Mouse (Mus musculus) 3T3-L1 (cell line): ENCODE measurements around the gene Ear1.
"Not testable (repeated sequence)": the region's sequence is repeated elsewhere in the genome, so short reads cannot be mapped to it uniquely, and the experiment has no call there.

Experiments used
- DNase-seq: peaks from one replicate; pipeline ENCODE4 v3.0.0-alpha.2; 2015; ENCODE audit warnings: low read depth, low spot score

Ear1 gene

GRCm38 (mm10) chr14:43875417-43875816 lies at the start of gene Ear1:
Ear1 (minus strand) TSS chr14:43875517.
- DNase-seq: not testable (repeated sequence)

GRCm38 (mm10) chr14:43924688-43925403 lies 49.5 kb upstream of the Ear1 start, which contains the start of gene Gm8113:
Gm8113 (plus strand) TSS chr14:43925390.
- DNase-seq: not testable (repeated sequence)

- DNase-seq: not testable (repeated sequence)
These were observed 48.1 kb upstream of the Ear1 start, which contains the start of gene Ear10 for GRCm38 (mm10) chr14:43923459-43923858. Ear10 (minus strand) TSS chr14:43923559.

DNA sequence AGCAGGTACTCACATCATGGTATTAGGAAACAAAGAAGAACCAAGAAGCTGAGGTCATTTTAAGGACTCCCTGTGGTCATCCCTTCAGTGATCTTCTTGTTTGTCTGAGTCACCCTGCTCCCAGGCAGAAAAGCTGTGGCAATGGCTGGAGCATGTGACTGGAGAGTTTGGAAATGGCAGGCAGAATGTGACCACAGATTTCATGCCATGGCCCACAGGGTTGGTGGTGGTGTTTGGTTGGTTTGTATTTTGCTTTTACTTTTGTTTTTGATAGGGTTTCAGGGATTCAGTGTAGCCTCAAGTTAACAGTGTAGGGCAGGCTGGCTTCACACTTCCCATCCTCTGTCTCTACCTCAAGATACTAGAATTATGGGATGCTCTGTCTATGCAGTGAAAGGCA lies 42.9 kb upstream of the Ear1 start:
- not testable (repeated sequence) for DNase-seq

DNA sequence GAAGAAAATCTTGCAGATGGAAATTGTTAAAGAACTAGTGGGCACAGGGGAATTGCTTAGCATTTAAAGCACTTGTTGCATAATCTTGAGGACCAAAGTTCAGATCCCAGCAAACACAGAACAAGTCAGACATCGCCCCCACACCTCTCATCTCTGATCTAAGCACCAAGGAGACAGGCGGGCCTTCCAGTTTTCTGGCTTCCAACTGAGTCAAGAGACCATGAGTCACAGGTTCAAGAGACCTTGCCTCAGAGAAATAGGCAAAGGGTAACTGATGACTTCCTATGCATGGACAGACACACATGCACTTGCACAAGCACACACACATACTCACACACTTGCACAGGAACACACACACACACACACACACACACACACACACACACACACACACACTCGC lies 23.3 kb upstream of the Ear1 start:
- not testable (repeated sequence) for DNase-seq

DNA sequence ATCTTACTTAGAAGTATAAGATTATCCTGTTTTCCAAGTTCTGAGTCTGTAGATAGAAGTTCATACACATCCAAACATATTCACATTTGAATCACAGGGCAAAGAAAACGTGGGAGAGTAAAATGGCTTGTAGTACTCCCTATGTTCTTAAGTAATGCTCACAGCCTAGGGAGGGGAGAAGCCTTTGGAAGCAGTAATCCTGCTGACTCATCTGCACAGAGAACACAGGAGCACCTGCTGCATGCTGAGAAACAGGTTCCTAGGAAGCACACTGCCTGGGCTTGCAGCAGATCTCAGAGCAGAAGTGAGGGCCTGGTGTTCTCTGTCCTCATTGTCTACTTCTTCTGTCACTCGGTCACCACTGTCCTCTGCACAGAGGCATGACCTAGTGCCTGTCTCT lies 20.0 kb upstream of the Ear1 start:
- not testable (repeated sequence) for DNase-seq

GRCm38 (mm10) chr14:43891288-43891687 lies 16.0 kb upstream of the Ear1 start:
- not testable (repeated sequence) for DNase-seq

GRCm38 (mm10) chr14:43886235-43886634 lies 10.9 kb upstream of the Ear1 start:
- not testable (repeated sequence) for DNase-seq

- not testable (repeated sequence) for DNase-seq
These were observed 4.7 kb upstream of the Ear1 start for GRCm38 (mm10) chr14:43879966-43880545.

GRCm38 (mm10) chr14:43877789-43878188 lies 2.5 kb upstream of the Ear1 start:
- DNase-seq: not testable (repeated sequence)

DNA sequence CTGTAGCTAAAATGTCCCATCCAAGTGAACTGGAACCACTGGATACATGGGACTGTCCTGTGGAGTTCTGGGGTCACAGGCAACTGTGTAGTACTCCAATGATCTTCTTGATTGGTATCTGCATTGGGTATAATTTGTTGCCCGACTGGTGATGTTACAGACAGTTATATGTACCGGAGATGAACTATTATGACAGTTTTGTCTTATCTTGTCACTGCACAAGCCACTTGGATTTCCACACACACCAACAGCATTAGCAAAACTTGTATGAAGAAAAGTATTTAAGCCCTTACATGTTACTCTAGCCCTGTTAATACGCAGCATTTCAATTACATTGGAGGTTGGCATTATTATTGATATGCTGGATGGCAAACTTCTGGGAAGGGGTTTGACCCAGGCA lies 455 bp downstream of the Ear1 start:
- DNase-seq: not testable (repeated sequence)

DNA sequence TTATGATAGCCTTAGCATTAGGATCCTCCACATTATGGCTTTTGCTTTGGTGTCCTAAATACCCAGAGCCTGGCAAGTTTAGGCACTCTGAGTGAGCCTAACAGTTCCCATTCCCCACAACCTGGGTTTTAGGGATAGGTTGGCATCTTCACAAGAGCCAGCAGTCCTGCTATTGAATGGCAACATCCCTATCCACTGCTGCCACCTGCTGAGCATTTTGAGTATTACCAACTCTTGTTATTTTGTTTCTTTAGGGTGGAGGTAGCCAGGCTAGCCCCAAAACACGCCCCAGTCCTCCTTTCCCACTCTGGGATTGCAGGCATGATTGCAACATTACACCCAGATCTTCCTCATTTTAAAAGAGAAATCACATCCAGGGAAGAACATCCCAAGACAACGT lies 14.8 kb downstream of the Ear1 start:
- DNase-seq: not testable (repeated sequence)

- not testable (repeated sequence) for DNase-seq
These were observed 15.9 kb downstream of the Ear1 start for GRCm38 (mm10) chr14:43859465-43859864.

GRCm38 (mm10) chr14:43843949-43844573 lies 31.3 kb downstream of the Ear1 start:
- DNase-seq: not testable (repeated sequence)

DNA sequence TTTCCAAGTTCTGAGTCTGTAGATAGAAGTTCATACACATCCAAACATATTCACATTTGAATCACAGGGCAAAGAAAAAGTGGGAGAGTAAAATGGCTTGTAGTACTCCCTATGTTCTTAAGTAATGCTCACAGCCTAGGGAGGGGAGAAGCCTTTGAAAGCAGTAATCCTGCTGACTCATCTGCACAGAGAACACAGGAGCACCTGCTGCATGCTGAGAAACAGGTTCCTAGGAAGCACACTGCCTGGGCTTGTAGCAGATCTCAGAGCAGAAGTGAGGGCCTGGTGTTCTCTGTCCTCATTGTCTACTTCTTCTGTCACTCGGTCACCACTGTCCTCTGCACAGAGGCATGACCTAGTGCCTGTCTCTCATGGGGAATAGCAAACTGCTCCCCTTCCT lies 34.3 kb downstream of the Ear1 start:
- DNase-seq: not testable (repeated sequence)

DNA sequence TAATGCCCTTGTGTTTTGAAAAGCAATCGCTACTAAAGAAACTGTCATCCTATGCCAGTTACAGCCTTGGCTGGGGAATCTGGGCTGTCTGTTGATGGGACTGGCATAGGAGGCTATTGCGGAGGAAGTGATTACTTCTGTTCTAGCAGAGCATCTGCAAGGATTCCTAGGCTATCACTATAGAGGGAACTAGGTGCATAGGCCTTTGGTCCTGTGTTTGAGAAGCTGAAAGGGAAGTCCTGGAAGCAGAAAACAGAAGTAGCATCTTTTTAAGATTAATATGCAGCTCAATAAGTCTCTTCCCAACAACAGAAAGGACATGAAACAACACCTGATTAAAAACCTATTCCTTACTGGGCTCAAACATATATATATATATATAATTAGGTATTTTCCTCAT lies 40.0 kb downstream of the Ear1 start:
- not testable (repeated sequence) for DNase-seq

- DNase-seq: not testable (repeated sequence)
These were observed 44.9 kb downstream of the Ear1 start for GRCm38 (mm10) chr14:43830385-43830784.

DNA sequence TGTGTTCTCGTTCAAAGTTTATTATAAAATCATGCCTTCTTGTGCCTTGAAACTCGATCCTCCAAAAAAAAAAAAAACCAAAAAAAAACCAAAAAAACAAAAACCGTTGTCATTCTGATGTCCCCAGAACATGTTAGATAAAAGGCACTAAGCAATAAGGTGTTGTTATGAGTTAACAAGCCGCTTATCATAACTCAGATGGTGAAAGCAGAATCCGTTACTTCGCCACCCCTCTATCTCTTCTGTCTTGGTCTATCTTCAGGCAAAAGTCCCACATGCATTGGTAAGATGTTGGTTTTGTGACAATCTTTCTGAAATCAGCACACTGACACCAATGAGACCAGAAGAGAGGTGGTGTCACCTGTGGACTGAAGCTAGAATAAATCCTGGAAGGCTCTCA lies 51.1 kb downstream of the Ear1 start:
- DNase-seq: not testable (repeated sequence)

GRCm38 (mm10) chr14:43821869-43822268 lies 53.4 kb downstream of the Ear1 start:
- not testable (repeated sequence) for DNase-seq

- not testable (repeated sequence) for DNase-seq
These were observed 62.9 kb downstream of the Ear1 start for GRCm38 (mm10) chr14:43812458-43812857.

GRCm38 (mm10) chr14:43808142-43808541 lies 67.2 kb downstream of the Ear1 start:
- not testable (repeated sequence) for DNase-seq

DNA sequence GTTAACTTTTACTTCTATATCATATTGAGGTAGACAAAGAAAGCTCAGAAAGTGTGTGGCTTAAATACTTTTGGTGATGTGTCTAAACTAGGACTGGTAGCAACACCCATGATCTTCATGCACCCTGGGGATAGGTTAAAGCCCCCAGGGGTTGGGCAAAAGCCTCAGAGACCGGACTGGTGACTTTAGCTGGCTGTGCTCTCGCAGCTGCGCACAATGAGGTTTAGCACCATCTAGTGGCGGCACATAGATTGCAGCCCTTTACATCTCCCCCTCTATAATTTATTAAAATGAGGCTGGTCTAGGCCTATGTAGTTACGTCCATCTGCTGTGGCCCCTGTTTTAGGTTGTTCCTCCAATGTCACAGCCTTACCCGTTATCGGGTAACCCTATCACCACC lies 70.9 kb downstream of the Ear1 start:
- DNase-seq: not testable (repeated sequence)
